7 mouse cellular contexts compared by ENCODE assay signal in the genomic region with DNA sequence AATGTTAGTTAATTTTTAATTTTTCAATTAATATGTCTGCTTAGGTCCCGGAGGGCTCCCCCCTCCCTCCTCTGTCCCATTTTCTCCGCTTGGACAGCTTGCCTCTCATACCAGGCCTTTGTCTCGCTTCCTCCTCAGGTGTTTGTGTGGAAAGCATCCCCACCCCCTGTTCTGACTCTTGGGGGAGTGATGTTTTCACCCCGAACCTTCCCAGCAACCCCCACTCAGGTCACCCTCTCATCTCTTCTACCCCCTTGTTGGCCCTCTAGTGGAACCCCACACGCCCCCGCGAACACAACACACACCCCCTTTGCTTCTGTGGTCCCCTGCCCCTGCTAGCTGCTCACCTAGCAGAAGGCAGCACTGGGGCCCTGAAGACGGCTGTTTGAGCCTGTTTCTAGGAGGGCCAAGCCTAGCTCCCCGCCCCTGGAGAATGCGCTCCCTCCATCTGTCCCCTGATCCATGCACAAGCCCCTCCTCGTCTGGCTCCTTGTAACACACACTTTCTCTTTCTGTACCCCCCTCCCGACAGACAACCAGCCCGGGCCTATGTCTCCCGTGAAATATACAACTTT. TPM values are rescaled to one million over a fixed set of nuclear protein-coding genes. Genes with fewer than 3 reads are reported as not detected.
DNase-seq lines count a peak whose midpoint lies in the region; ATAC-seq and TF ChIP-seq lines count a peak whose summit lies in the region.

No protein-coding gene starts in this region.

- ATAC-seq in forebrain, embryonic 16.5 days = peak; percentile 80
- peak; percentile 59 for ATAC-seq in kidney, embryonic 16.5 days (ENCODE audit: low FRiP score, low TSS enrichment)
- ATAC-seq in liver, embryonic 15.5 days (ENCODE audit: insufficient read depth) = no peak

- DNase-seq in MN1 (ENCODE audit: low spot score) = peak; percentile 43
- no peak for DNase-seq in thymus, adult 2 months

- 8% methylated on average over 14 of the region's 14 CpGs for WGBS in forebrain, embryonic 16.5 days
- 12% methylated on average over 14 of the region's 14 CpGs for WGBS in kidney, embryonic 16.5 days
- WGBS in liver, embryonic 15.5 days (ENCODE audit: insufficient replicate concordance) = 46% methylated on average over 14 of the region's 14 CpGs
- 11% methylated on average over 14 of the region's 14 CpGs for WGBS in olfactory bulb, adult 2 months
- 66% methylated on average over 14 of the region's 14 CpGs for WGBS in thymus, adult 2 months

- H3K4me2 ChIP-seq in forebrain, embryonic 16.5 days (ENCODE audit: low read length) = peak overlapping the region; percentile 75
- peak overlapping the region; percentile 84 for H3K4me2 ChIP-seq in kidney, embryonic 16.5 days (replicated peaks; ENCODE audit: low read depth, low read length)
- H3K4me2 ChIP-seq in liver, embryonic 15.5 days = peak overlapping the region; percentile 92

- H3K36me3 ChIP-seq in forebrain, embryonic 16.5 days (ENCODE audit: control insufficient read depth, insufficient read depth) = no peaks in the 10 kb centered on the region
- peaks cover 9% of the 10 kb centered on the region for H3K36me3 ChIP-seq in kidney, embryonic 16.5 days (ENCODE audit: insufficient read depth, low read length)
- H3K36me3 ChIP-seq in liver, embryonic 15.5 days (replicated peaks) = no peaks in the 10 kb centered on the region
- H3K36me3 ChIP-seq in thymus, adult 2 months (ENCODE audit: control insufficient read depth, insufficient read depth, low read length) = no peaks in the 10 kb centered on the region

- H3K4me3 ChIP-seq in brown adipose tissue, adult 24 weeks (ENCODE audit: insufficient read depth, low read depth, low read length) = peak overlapping the region; percentile 75
- peak overlapping the region; percentile 71 for H3K4me3 ChIP-seq in forebrain, embryonic 16.5 days (replicated peaks; ENCODE audit: low read length)
- peak overlapping the region; percentile 89 for H3K4me3 ChIP-seq in kidney, embryonic 16.5 days (ENCODE audit: low read length)
- no peak overlapping the region for H3K4me3 ChIP-seq in liver, embryonic 15.5 days (replicated peaks)
- H3K4me3 ChIP-seq in olfactory bulb, adult 2 months (ENCODE audit: insufficient read depth, low read depth, low read length) = peak overlapping the region; percentile 98
- H3K4me3 ChIP-seq in thymus, adult 2 months (ENCODE audit: control insufficient read depth, insufficient read depth, low read length) = no peak overlapping the region

- no peaks in the 10 kb centered on the region for H3K9me3 ChIP-seq in forebrain, embryonic 16.5 days (ENCODE audit: control insufficient read depth, low read length)
- 0 out of 2 replicates have a peak, but pooled peaks cover 3% of the 10 kb centered on the region for H3K9me3 ChIP-seq in kidney, embryonic 16.5 days (ENCODE audit: low read length)
- no peaks in the 10 kb centered on the region for H3K9me3 ChIP-seq in liver, embryonic 15.5 days (replicated peaks)

- peak overlapping the region; percentile 96 for H3K9ac ChIP-seq in forebrain, embryonic 16.5 days (replicated peaks; ENCODE audit: low read depth, low read length)
- H3K9ac ChIP-seq in kidney, embryonic 16.5 days (replicated peaks; ENCODE audit: low read length) = peak overlapping the region; percentile 85
- H3K9ac ChIP-seq in liver, embryonic 15.5 days = no peak overlapping the region

- no peak overlapping the region for H3K27ac ChIP-seq in brown adipose tissue, adult 24 weeks (replicated peaks; ENCODE audit: low read depth, low read length)
- H3K27ac ChIP-seq in forebrain, embryonic 16.5 days (ENCODE audit: low read length) = peak overlapping the region; percentile 91
- H3K27ac ChIP-seq in kidney, embryonic 16.5 days (ENCODE audit: low read length) = peak overlapping the region; percentile 84
- no peak overlapping the region for H3K27ac ChIP-seq in liver, embryonic 15.5 days (replicated peaks)
- H3K27ac ChIP-seq in olfactory bulb, adult 2 months (ENCODE audit: insufficient read depth, low read depth, low read length) = no peak overlapping the region
- no peak overlapping the region for H3K27ac ChIP-seq in thymus, adult 2 months (ENCODE audit: control insufficient read depth, insufficient read depth, low read length)

- TF ChIP-seq POLR2A in olfactory bulb, adult 2 months (IDR thresholded peaks at IDR 0.05; ENCODE audit: insufficient read depth, low read depth, low read length) = no peak
- no peak for TF ChIP-seq POLR2A in thymus, adult 2 months (IDR thresholded peaks at IDR 0.05; ENCODE audit: control insufficient read depth, extremely low read depth, insufficient read depth, low read length, poor library complexity)

- TF ChIP-seq CTCF in olfactory bulb, adult 2 months (IDR thresholded peaks at IDR 0.05; ENCODE audit: insufficient read depth, low read depth, low read length) = no peak
- no peak for TF ChIP-seq CTCF in thymus, adult 2 months (IDR thresholded peaks at IDR 0.05; ENCODE audit: borderline replicate concordance, control insufficient read depth, extremely low read depth, insufficient read depth, low read length, poor library complexity)

- H3K4me1 ChIP-seq in brown adipose tissue, adult 24 weeks (ENCODE audit: control insufficient read depth, insufficient read depth, insufficient read length, low read length) = no peaks in the 10 kb centered on the region; the same call in none of the 2 replicates
- peaks cover 23% of the 10 kb centered on the region for H3K4me1 ChIP-seq in forebrain, embryonic 16.5 days (replicated peaks; ENCODE audit: control insufficient read depth, insufficient read depth, low read length)
- peaks cover 22% of the 10 kb centered on the region for H3K4me1 ChIP-seq in kidney, embryonic 16.5 days (ENCODE audit: insufficient read depth, low read length)
- H3K4me1 ChIP-seq in liver, embryonic 15.5 days (replicated peaks) = peaks cover 20% of the 10 kb centered on the region
- H3K4me1 ChIP-seq in olfactory bulb, adult 2 months (ENCODE audit: control insufficient read depth, insufficient read depth, low read length) = peaks cover 15% of the 10 kb centered on the region
- H3K4me1 ChIP-seq in thymus, adult 2 months (replicated peaks; ENCODE audit: control insufficient read depth, insufficient read depth, low read length) = peaks cover 8% of the 10 kb centered on the region

- H3K27me3 ChIP-seq in forebrain, embryonic 16.5 days (replicated peaks; ENCODE audit: control insufficient read depth, insufficient read depth, low read length) = no peaks in the 10 kb centered on the region
- no peaks in the 10 kb centered on the region for H3K27me3 ChIP-seq in kidney, embryonic 16.5 days (ENCODE audit: insufficient read depth, low read length)
- H3K27me3 ChIP-seq in liver, embryonic 15.5 days = peaks cover 29% of the 10 kb centered on the region
- H3K27me3 ChIP-seq in thymus, adult 2 months (ENCODE audit: control insufficient read depth, insufficient read depth, low read length) = no peaks in the 10 kb centered on the region; the same call in 1 of the 2 replicates

RNA-seq across cellular contexts. Expression of a gene that starts 1.0 kb away (rescaled TPM):
- 1.1 TPM in 1 of 2 replicates, not detected in the other for polyA plus RNA-seq in brown adipose tissue, adult 24 weeks (2012; ENCODE audit: insufficient read depth, insufficient read length, missing spikeins)
- polyA plus RNA-seq in forebrain, embryonic 16.5 days (2015; fragmentation: Nextera tagmentation; extraction: Ambion mirVana) = 27.2 and 27.7 TPM in 2 replicates
- polyA plus RNA-seq in kidney, embryonic 16.5 days (2015; fragmentation: Nextera tagmentation; extraction: Ambion mirVana) = 7.6 and 8.6 TPM in 2 replicates
- 0.13 and 0.30 TPM in 2 replicates for polyA plus RNA-seq in liver, embryonic 15.5 days (2015; fragmentation: Nextera tagmentation; extraction: Ambion mirVana)
- polyA plus RNA-seq in olfactory bulb, adult 2 months (2012; ENCODE audit: insufficient read depth, insufficient read length, low replicate concordance, missing spikeins) = not detected in 2 replicates
- polyA plus RNA-seq in thymus, adult 2 months (2012; rRNA removed) = 1.8 and 2.3 TPM in 2 replicates

RNA-seq across cellular contexts. Expression of a gene that starts 12.3 kb away (rescaled TPM):
- polyA plus RNA-seq in brown adipose tissue, adult 24 weeks (2012; ENCODE audit: insufficient read depth, insufficient read length, missing spikeins) = 28.3 and 31.3 TPM in 2 replicates
- 81.9 and 96.3 TPM in 2 replicates for polyA plus RNA-seq in forebrain, embryonic 16.5 days (2015; fragmentation: Nextera tagmentation; extraction: Ambion mirVana)
- 134 and 139 TPM in 2 replicates for polyA plus RNA-seq in kidney, embryonic 16.5 days (2015; fragmentation: Nextera tagmentation; extraction: Ambion mirVana)
- polyA plus RNA-seq in liver, embryonic 15.5 days (2015; fragmentation: Nextera tagmentation; extraction: Ambion mirVana) = 52.7 and 56.4 TPM in 2 replicates
- polyA plus RNA-seq in olfactory bulb, adult 2 months (2012; ENCODE audit: insufficient read depth, insufficient read length, low replicate concordance, missing spikeins) = not detected in 2 replicates
- polyA plus RNA-seq in thymus, adult 2 months (2012; rRNA removed) = 116 and 125 TPM in 2 replicates

RNA-seq across cellular contexts. Expression of a gene that starts 12.7 kb away (rescaled TPM):
- polyA plus RNA-seq in brown adipose tissue, adult 24 weeks (2012; ENCODE audit: insufficient read depth, insufficient read length, missing spikeins) = 174 and 262 TPM in 2 replicates
- polyA plus RNA-seq in forebrain, embryonic 16.5 days (2015; fragmentation: Nextera tagmentation; extraction: Ambion mirVana) = 0.68 and 0.76 TPM in 2 replicates
- 8.3 and 8.5 TPM in 2 replicates for polyA plus RNA-seq in kidney, embryonic 16.5 days (2015; fragmentation: Nextera tagmentation; extraction: Ambion mirVana)
- 9.6 and 11.9 TPM in 2 replicates for polyA plus RNA-seq in liver, embryonic 15.5 days (2015; fragmentation: Nextera tagmentation; extraction: Ambion mirVana)
- not detected in 2 replicates for polyA plus RNA-seq in olfactory bulb, adult 2 months (2012; ENCODE audit: insufficient read depth, insufficient read length, low replicate concordance, missing spikeins)
- polyA plus RNA-seq in thymus, adult 2 months (2012; rRNA removed) = 22.5 and 31.5 TPM in 2 replicates

RNA-seq across cellular contexts. Expression of a gene that starts 13.0 kb away (rescaled TPM):
- 14.3 and 21.1 TPM in 2 replicates for polyA plus RNA-seq in brown adipose tissue, adult 24 weeks (2012; ENCODE audit: insufficient read depth, insufficient read length, missing spikeins)
- 35.2 and 40.4 TPM in 2 replicates for polyA plus RNA-seq in forebrain, embryonic 16.5 days (2015; fragmentation: Nextera tagmentation; extraction: Ambion mirVana)
- 33.3 and 38.7 TPM in 2 replicates for polyA plus RNA-seq in kidney, embryonic 16.5 days (2015; fragmentation: Nextera tagmentation; extraction: Ambion mirVana)
- 14.3 and 14.9 TPM in 2 replicates for polyA plus RNA-seq in liver, embryonic 15.5 days (2015; fragmentation: Nextera tagmentation; extraction: Ambion mirVana)
- not detected in 2 replicates for polyA plus RNA-seq in olfactory bulb, adult 2 months (2012; ENCODE audit: insufficient read depth, insufficient read length, low replicate concordance, missing spikeins)
- 26.8 and 35.1 TPM in 2 replicates for polyA plus RNA-seq in thymus, adult 2 months (2012; rRNA removed)

RNA-seq across cellular contexts. Expression of a gene that starts 53.7 kb away (rescaled TPM):
- polyA plus RNA-seq in brown adipose tissue, adult 24 weeks (2012; ENCODE audit: insufficient read depth, insufficient read length, missing spikeins) = not detected in 2 replicates
- polyA plus RNA-seq in forebrain, embryonic 16.5 days (2015; fragmentation: Nextera tagmentation; extraction: Ambion mirVana) = 81.6 and 110 TPM in 2 replicates
- polyA plus RNA-seq in kidney, embryonic 16.5 days (2015; fragmentation: Nextera tagmentation; extraction: Ambion mirVana) = 13.4 and 13.5 TPM in 2 replicates
- 1.1 and 1.3 TPM in 2 replicates for polyA plus RNA-seq in liver, embryonic 15.5 days (2015; fragmentation: Nextera tagmentation; extraction: Ambion mirVana)
- polyA plus RNA-seq in olfactory bulb, adult 2 months (2012; ENCODE audit: insufficient read depth, insufficient read length, low replicate concordance, missing spikeins) = not detected in 2 replicates
- 20.3 and 23.7 TPM in 2 replicates for polyA plus RNA-seq in thymus, adult 2 months (2012; rRNA removed)

Comparison
In these comparisons a context has a peak if more than half of its experiments do, and no peak if none do; other contexts are left out.
1. H3K27ac ChIP-seq: peak in forebrain, embryonic 16.5 days (single experiment) and kidney, embryonic 16.5 days (single experiment); none in brown adipose tissue, adult 24 weeks (single experiment), liver, embryonic 15.5 days (single experiment), olfactory bulb, adult 2 months (single experiment) and thymus, adult 2 months (single experiment).
2. H3K4me3 ChIP-seq: peak in brown adipose tissue, adult 24 weeks (single experiment), forebrain, embryonic 16.5 days (single experiment), kidney, embryonic 16.5 days (single experiment) and olfactory bulb, adult 2 months (single experiment); none in liver, embryonic 15.5 days (single experiment) and thymus, adult 2 months (single experiment).
3. Peak in every context shown above with its lines, with median percentiles within 50 percentile points of each other: H3K4me2 ChIP-seq.